Mouse (Mus musculus) liver, embryonic 11.5 days (tissue): ENCODE measurements around the gene Ccdc3. TPM values are rescaled to one million over a fixed set of nuclear protein-coding genes. Genes with fewer than 3 reads are reported as not detected.

ENCODE experiments used
- ATAC-seq: fragments of 200-750 bp; cut with Nextera tagmentation; replicated peaks from 2 replicates; pipeline ENCODE4 v1.8.0; 2017; ENCODE audit warnings: moderate number of reproducible peaks, mild to moderate bottlenecking, moderate TSS enrichment, moderate library complexity; ENCODE audit not compliant: low FRiP score
- DNase-seq: peaks from one replicate; pipeline ENCODE4 v3.0.0-alpha.2; 2017; ENCODE audit warnings: low spot score
- H3K27ac ChIP-seq: fragments of 300-500 bp; sonication (generic); 2 replicates; pipeline ENCODE4 v1.5.1; 2014; ENCODE audit warnings: mild to moderate bottlenecking, low read depth, low read length, control low read depth
- H3K27me3 ChIP-seq: fragments of 300-500 bp; sonication (generic); replicated peaks from 2 replicates; pipeline ENCODE4 v1.6.1; 2014; ENCODE audit warnings: low read length, mixed read lengths; ENCODE audit not compliant: control insufficient read depth, insufficient read depth
- H3K36me3 ChIP-seq: fragments of 300-500 bp; sonication (generic); 2 replicates; pipeline ENCODE4 v1.6.1; 2014; ENCODE audit warnings: mild to moderate bottlenecking, low read length, moderate library complexity, mixed read lengths; ENCODE audit not compliant: control insufficient read depth, insufficient read depth
- H3K4me1 ChIP-seq: fragments of 300-500 bp; sonication (generic); replicated peaks from 2 replicates; pipeline ENCODE4 v1.6.1; 2014; ENCODE audit warnings: low read length, mixed read lengths; ENCODE audit not compliant: control insufficient read depth, insufficient read depth
- H3K4me2 ChIP-seq: fragments of 300-500 bp; sonication (generic); 2 replicates; pipeline ENCODE4 v1.6.1; 2014; ENCODE audit warnings: mild to moderate bottlenecking, control low read depth, moderate library complexity
- H3K4me3 ChIP-seq: fragments of 300-500 bp; sonication (generic); 2 replicates; pipeline ENCODE4 v1.5.1; 2014; ENCODE audit warnings: low read depth, low read length, control low read depth
- H3K9ac ChIP-seq: fragments of 300-500 bp; sonication (generic); 2 replicates; pipeline ENCODE4 v1.6.1; 2014; ENCODE audit warnings: low read depth, low read length, control low read depth
- H3K9me3 ChIP-seq: fragments of 300-500 bp; sonication (generic); 2 replicates; pipeline ENCODE4 v1.6.1; 2016; ENCODE audit warnings: low read length, inconsistent platforms, mixed read lengths; ENCODE audit not compliant: control insufficient read depth
- WGBS: fragments of 180-500 bp; shearing (Covaris S2); extraction: QIAGEN DNeasy Blood & Tissue Kit; methylation state at CpG from one replicate; pipeline ENCODE4 v1.1.7; 2014; 5-methylcytosine and 5-hydroxymethylcytosine counted together
- polyA plus RNA-seq: library from polyadenylated mRNA; unstranded; fragments of >200 nt; fragmentation: Nextera tagmentation; extraction: Ambion mirVana; gene quantifications from 2 replicates; pipeline ENCODE4 v1.2.1, GENCODE M21; 2014

Gene Ccdc3
- polyA plus RNA-seq, 1 experiment from 2014 or later = 22.5 TPM

DNA sequence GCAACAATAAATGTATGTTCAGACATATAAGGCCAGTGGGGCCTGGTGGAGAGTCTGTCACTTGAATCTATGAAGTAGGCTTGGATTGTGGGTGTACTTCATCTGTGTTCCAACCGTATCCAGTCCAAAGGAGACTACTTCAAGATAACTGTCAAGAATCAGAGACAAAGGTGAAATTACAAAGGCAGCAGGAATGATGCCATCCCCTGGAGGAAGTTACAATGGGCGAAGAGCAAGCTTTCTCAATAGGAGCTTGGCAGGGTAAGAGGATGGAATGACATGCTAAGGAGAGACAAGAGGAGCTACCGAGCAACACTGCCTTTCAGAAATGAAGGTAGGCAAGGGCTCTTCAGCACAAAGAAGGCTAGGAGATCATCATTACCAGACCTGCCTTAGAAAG is 69.1 kb downstream of the Ccdc3 start:
- no peaks in the 10 kb centered on the region for H3K9me3 ChIP-seq
- no peak overlapping the region for H3K4me2 ChIP-seq
- DNase-seq (no peak), ATAC-seq (no peak)
- H3K27me3 ChIP-seq = no peaks in the 10 kb centered on the region
- WGBS = 83% methylated on average over 3 of the region's 3 CpGs
- no peaks in the 10 kb centered on the region for H3K36me3 ChIP-seq
- no peak overlapping the region for H3K27ac ChIP-seq
- no peak overlapping the region for H3K4me3 ChIP-seq
- no peaks in the 10 kb centered on the region for H3K4me1 ChIP-seq
- H3K9ac ChIP-seq = no peak overlapping the region

GRCm38 (mm10) chr2:5214581-5214980 is 77.0 kb downstream of the Ccdc3 start:
- Histone ChIP-seq H3K27me3 (no peaks in the 10 kb centered on the region), H3K4me1 (no peaks in the 10 kb centered on the region), H3K9me3 (no peaks in the 10 kb centered on the region), H3K27ac (no peak overlapping the region), H3K9ac (no peak overlapping the region), H3K36me3 (no peaks in the 10 kb centered on the region), H3K4me3 (no peak overlapping the region), H3K4me2 (no peak overlapping the region)
- WGBS = 51% methylated on average over 1 of the region's 1 CpGs
- no peak for DNase-seq
- ATAC-seq = no peak

- no peak overlapping the region for H3K9ac ChIP-seq
- ATAC-seq = no peak
These were observed 77.8 kb downstream of the Ccdc3 start for GRCm38 (mm10) chr2:5215252-5215815.

GRCm38 (mm10) chr2:5219206-5219605 is 81.6 kb downstream of the Ccdc3 start:
- H3K27ac ChIP-seq = no peak overlapping the region
- H3K36me3 ChIP-seq = no peaks in the 10 kb centered on the region
- ATAC-seq (no peak), DNase-seq (no peak)
- no peak overlapping the region for H3K4me2 ChIP-seq
- 82% methylated on average over 1 of the region's 1 CpGs for WGBS
- no peak overlapping the region for H3K9ac ChIP-seq
- H3K9me3 ChIP-seq = no peaks in the 10 kb centered on the region
- H3K4me3 ChIP-seq = no peak overlapping the region
- no peaks in the 10 kb centered on the region for H3K4me1 ChIP-seq
- H3K27me3 ChIP-seq = no peaks in the 10 kb centered on the region

More at GRCm38 (mm10) chr2:5215252-5215815, 77.8 kb downstream of the Ccdc3 start:
- WGBS = 73% methylated on average over 9 of the region's 9 CpGs
- Histone ChIP-seq H3K36me3 (no peaks in the 10 kb centered on the region), H3K4me2 (no peak overlapping the region), H3K27me3 (no peaks in the 10 kb centered on the region), H3K9me3 (no peaks in the 10 kb centered on the region), H3K4me3 (no peak overlapping the region), H3K27ac (no peak overlapping the region), H3K4me1 (no peaks in the 10 kb centered on the region)
- no peak for DNase-seq

DNA sequence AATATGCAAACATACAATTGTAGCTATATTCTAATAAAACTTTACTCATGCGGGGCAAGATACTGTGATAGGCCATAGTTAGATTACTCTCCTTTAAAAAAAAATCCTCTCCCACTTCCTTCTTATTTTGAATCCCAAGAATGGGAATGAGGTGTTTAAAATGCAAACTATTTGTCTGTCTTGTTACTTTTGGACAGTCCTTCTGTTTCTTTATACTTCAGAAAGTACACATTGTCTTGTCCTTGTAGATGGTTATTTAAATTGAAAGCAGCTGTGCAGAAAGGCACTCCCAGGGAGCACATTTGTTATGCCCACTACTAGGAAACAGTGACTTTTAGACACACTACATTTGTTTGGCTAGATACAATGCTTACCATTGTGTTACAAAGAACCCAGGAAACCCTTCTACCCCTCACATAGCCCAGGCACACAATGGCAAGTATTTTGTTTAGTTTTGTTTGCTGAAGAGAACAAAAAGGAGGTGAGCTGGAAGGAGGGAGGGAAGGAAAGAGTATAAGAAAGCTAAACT is 82.3 kb downstream of the Ccdc3 start:
- H3K27ac ChIP-seq = no peak overlapping the region
- ATAC-seq = no peak

GRCm38 (mm10) chr2:5222571-5222970 is 85.0 kb downstream of the Ccdc3 start:
- Histone ChIP-seq H3K4me2 (no peak overlapping the region), H3K27ac (no peak overlapping the region), H3K36me3 (no peaks in the 10 kb centered on the region), H3K9me3 (no peaks in the 10 kb centered on the region), H3K9ac (no peak overlapping the region), H3K27me3 (no peaks in the 10 kb centered on the region), H3K4me3 (no peak overlapping the region), H3K4me1 (no peaks in the 10 kb centered on the region)
- WGBS = 56% methylated on average over 2 of the region's 2 CpGs
- DNase-seq = no peak
- ATAC-seq = no peak

More for the DNA sequence above, 82.3 kb downstream of the Ccdc3 start:
- H3K4me3 ChIP-seq = no peak overlapping the region
- no peak for DNase-seq
- H3K9me3 ChIP-seq = no peaks in the 10 kb centered on the region
- H3K4me1 ChIP-seq = no peaks in the 10 kb centered on the region
- no peak overlapping the region for H3K4me2 ChIP-seq
- no peaks in the 10 kb centered on the region for H3K36me3 ChIP-seq
- H3K9ac ChIP-seq = no peak overlapping the region
- no peaks in the 10 kb centered on the region for H3K27me3 ChIP-seq
- WGBS = 79% methylated on average over 1 of the region's 1 CpGs

DNA sequence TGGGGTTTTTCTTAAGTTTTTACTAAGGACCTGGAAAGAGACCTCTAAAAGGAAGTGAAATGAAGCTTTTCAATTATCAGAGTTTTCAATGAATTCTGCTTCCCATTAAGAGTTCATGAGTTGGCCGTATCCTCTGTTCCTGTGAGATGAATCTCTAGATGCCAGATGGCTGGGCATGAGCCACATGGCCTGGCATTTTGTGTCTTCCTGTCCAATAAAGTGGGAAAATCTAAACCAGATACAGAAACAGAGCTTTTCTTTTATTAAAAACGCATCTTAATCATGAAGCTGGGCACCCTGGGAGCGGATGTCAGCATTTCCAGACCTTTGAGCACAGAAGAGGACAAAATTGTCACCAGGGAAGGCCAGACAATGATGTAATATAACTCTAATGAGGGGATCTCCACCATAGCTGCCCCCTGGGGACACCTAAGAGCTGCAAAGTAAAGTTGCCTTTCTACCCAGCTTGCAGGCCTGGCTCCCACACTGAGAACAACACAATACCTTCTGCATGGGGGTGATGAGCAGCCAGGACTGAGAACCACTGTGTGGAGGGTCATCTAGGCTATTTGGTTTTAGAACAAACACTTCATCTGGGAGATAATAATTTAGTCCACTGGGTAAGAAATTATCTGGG is 99.4 kb downstream of the Ccdc3 start:
- Histone ChIP-seq H3K27me3 (no peaks in the 10 kb centered on the region), H3K4me1 (no peaks in the 10 kb centered on the region), H3K27ac (no peak overlapping the region), H3K36me3 (no peaks in the 10 kb centered on the region), H3K4me2 (no peak overlapping the region), H3K9me3 (no peaks in the 10 kb centered on the region), H3K9ac (no peak overlapping the region), H3K4me3 (no peak overlapping the region)
- ATAC-seq (no peak), DNase-seq (no peak)
- 71% methylated on average over 3 of the region's 3 CpGs for WGBS

DNA sequence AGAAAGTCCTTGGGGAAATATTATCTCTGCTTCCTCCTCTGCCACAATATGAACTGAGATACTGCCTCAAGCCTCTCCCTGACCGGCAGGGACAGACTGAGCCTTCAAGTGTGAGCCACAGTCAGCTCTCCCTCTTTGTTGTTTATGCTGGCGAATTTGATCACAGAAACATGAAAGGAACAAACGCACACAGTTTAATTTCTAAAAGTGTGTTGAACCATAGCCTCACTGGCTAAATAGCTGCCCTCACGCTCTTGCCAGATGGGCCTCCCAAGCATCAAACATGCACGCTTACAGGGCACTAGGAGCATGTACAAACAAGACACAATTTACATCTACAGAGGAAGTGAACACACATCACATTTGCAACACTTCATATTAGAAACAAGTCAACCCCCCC is 100.3 kb downstream of the Ccdc3 start:
- Histone ChIP-seq H3K4me2 (no peak overlapping the region), H3K36me3 (no peaks in the 10 kb centered on the region), H3K4me3 (no peak overlapping the region), H3K4me1 (no peaks in the 10 kb centered on the region), H3K27ac (no peak overlapping the region), H3K27me3 (no peaks in the 10 kb centered on the region), H3K9ac (no peak overlapping the region), H3K9me3 (no peaks in the 10 kb centered on the region)
- WGBS = 75% methylated on average over 5 of the region's 5 CpGs
- no peak for DNase-seq
- ATAC-seq = no peak

- H3K36me3 ChIP-seq = no peaks in the 10 kb centered on the region
- no peak overlapping the region for H3K4me3 ChIP-seq
- H3K4me2 ChIP-seq = no peak overlapping the region
- H3K9me3 ChIP-seq = no peaks in the 10 kb centered on the region
- 74% methylated on average over 4 of the region's 4 CpGs for WGBS
- no peak overlapping the region for H3K27ac ChIP-seq
- no peaks in the 10 kb centered on the region for H3K27me3 ChIP-seq
- H3K9ac ChIP-seq = no peak overlapping the region
- no peaks in the 10 kb centered on the region for H3K4me1 ChIP-seq
- no peak for ATAC-seq
- no peak for DNase-seq
These were observed 101.9 kb downstream of the Ccdc3 start for GRCm38 (mm10) chr2:5239492-5239891.
